Mouse (Mus musculus) embryonic facial prominence, embryonic 15.5 days (tissue): ENCODE results near the gene Tnrc6c. TPM values are rescaled to one million over a fixed set of nuclear protein-coding genes. Genes with fewer than 3 reads are reported as not detected.

Experiments
- ATAC-seq: fragments of 200-750 bp; cut with Nextera tagmentation; 2 replicates; pipeline ENCODE4 v1.8.0; 2017; ENCODE audit warnings: low read depth, moderate TSS enrichment; ENCODE audit not compliant: insufficient number of reproducible peaks, low FRiP score, low TSS enrichment
- H3K27ac ChIP-seq: fragments of 300-500 bp; sonication (generic); replicated peaks from 2 replicates; pipeline ENCODE4 v1.5.1; 2015; ENCODE audit warnings: mild to moderate bottlenecking, inconsistent platforms
- H3K27me3 ChIP-seq: fragments of 300-500 bp; sonication (generic); 2 replicates; pipeline ENCODE4 v1.6.1; 2015; ENCODE audit warnings: inconsistent platforms
- H3K36me3 ChIP-seq: fragments of 300-500 bp; sonication (generic); 2 replicates; pipeline ENCODE4 v1.6.1; 2015; ENCODE audit warnings: mild to moderate bottlenecking, inconsistent platforms
- H3K4me1 ChIP-seq: fragments of 300-500 bp; sonication (generic); 2 replicates; pipeline ENCODE4 v1.6.1; 2015; ENCODE audit warnings: inconsistent platforms
- H3K4me2 ChIP-seq: fragments of 300-500 bp; sonication (generic); replicated peaks from 2 replicates; pipeline ENCODE4 v1.6.1; 2015; ENCODE audit warnings: mild to moderate bottlenecking, inconsistent platforms
- H3K4me3 ChIP-seq: fragments of 300-500 bp; sonication (generic); replicated peaks from 2 replicates; pipeline ENCODE4 v1.5.1; 2015; ENCODE audit warnings: mild to moderate bottlenecking, inconsistent platforms
- H3K9ac ChIP-seq: fragments of 300-500 bp; sonication (generic); 2 replicates; pipeline ENCODE4 v1.6.1; 2015; ENCODE audit warnings: inconsistent platforms
- H3K9me3 ChIP-seq: fragments of 300-500 bp; sonication (generic); replicated peaks from 2 replicates; pipeline ENCODE4 v1.6.1; 2016; ENCODE audit warnings: inconsistent platforms
- whole genome bisulfite sequencing: fragments of 180-500 bp; shearing (Covaris S2); methylation state at CpG from one replicate; pipeline ENCODE4 v1.1.7; 2015; 5-methylcytosine and 5-hydroxymethylcytosine counted together
- polyA plus RNA-seq: library from polyadenylated mRNA; unstranded; fragments of >200 nt; fragmentation: Nextera tagmentation; extraction: Ambion mirVana; gene quantifications from 2 replicates; pipeline ENCODE4 v1.2.1, GENCODE M21; 2015

Tnrc6c gene
- polyA plus RNA-seq, 1 experiment from 2014 or later, result 17.1 TPM

- no peak overlapping the region for H3K9ac ChIP-seq
- H3K9me3 ChIP-seq, result no peaks in the 10 kb centered on the region
- H3K4me1 ChIP-seq, result peaks cover 19% of the 10 kb centered on the region
- no peaks in the 10 kb centered on the region for H3K36me3 ChIP-seq
- 0 out of 2 replicates have a peak, but pooled peaks have one; percentile 3 for ATAC-seq
- WGBS, result 5% methylated on average over 14 of the region's 14 CpGs
- H3K27ac ChIP-seq, result no peak overlapping the region
- peak overlapping the region; percentile 45 for H3K4me2 ChIP-seq
- H3K4me3 ChIP-seq, result peak overlapping the region; percentile 4; the same call in 1 of the 2 replicates
- H3K27me3 ChIP-seq, result no peaks in the 10 kb centered on the region
Measured at GRCm38 (mm10) chr11:117790286-117790685, 136.2 kb downstream of the Tnrc6c start.

DNA sequence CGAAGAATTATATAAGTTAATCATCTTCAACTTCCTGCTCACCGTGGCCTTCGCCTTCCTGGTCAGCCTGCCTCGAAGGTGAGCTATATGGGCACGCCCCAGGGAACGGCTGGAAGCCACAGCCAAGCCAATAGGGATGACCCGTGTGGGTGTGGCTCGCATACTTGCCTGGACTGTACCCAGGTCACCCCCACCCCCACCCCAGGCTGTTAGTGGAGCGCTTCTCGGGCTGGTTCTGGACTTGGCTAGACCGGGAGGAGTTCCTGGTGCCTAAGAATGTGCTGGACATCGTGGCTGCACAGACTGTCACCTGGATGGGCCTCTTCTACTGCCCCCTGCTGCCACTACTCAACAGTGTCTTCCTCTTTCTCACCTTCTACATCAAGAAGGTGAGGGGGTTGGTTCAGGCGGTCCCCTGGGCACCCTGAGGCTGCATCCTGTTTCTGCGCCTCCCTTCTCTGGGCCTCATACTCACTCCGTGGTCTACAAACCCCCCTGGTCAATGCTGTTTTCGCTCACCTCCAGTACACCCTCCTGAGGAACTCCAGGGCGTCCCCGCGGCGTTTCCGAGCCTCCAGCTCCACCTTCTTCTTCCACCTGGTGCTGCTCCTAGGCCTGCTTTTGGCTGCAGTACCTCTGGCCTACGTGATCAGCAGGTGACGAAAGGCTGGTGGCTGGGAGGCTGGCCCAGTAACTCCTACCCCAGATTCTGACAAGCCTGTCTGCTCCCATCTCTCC is 136.8 kb downstream of the Tnrc6c start:
- Histone ChIP-seq H3K9me3 (no peaks in the 10 kb centered on the region), H3K36me3 (no peaks in the 10 kb centered on the region), H3K4me3 (peak overlapping the region; percentile 4; the same call in 1 of the 2 replicates), H3K27ac (no peak overlapping the region), H3K9ac (no peak overlapping the region), H3K4me2 (peak overlapping the region; percentile 45), H3K4me1 (peaks cover 19% of the 10 kb centered on the region), H3K27me3 (no peaks in the 10 kb centered on the region)
- 40% methylated on average over 23 of the region's 23 CpGs for WGBS
- ATAC-seq, result 0 out of 2 replicates have a peak, but pooled peaks have one; percentile 1

DNA sequence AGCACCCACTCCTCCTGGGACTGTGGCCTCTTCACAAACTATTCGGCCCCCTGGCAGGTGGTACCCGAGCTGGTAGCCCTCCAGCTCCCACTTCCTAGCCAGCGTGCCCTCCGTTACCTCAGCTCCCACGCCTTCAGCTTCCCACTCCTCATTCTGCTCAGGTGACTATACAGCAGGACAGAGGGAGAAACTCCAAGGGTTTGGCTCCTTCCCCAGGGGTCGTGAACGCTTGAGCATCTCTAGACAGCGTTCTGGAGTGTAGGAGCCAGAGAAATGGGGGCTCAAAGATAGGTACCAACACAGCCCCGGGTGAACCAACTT is 137.3 kb downstream of the Tnrc6c start:
- Histone ChIP-seq H3K4me2 (no peak overlapping the region), H3K4me3 (no peak overlapping the region), H3K27me3 (no peaks in the 10 kb centered on the region), H3K27ac (no peak overlapping the region), H3K9ac (no peak overlapping the region), H3K4me1 (peaks cover 19% of the 10 kb centered on the region), H3K9me3 (no peaks in the 10 kb centered on the region), H3K36me3 (no peaks in the 10 kb centered on the region)
- WGBS, result 88% methylated on average over 9 of the region's 9 CpGs
- ATAC-seq, result no peak

GRCm38 (mm10) chr11:117792281-117792888 is 138.3 kb downstream of the Tnrc6c start:
- peak; percentile 16; the same call in 1 of the 2 replicates for ATAC-seq
- no peaks in the 10 kb centered on the region for H3K27me3 ChIP-seq
- H3K36me3 ChIP-seq, result no peaks in the 10 kb centered on the region
- H3K4me2 ChIP-seq, result peak overlapping the region; percentile 48
- H3K4me3 ChIP-seq, result peak overlapping the region; percentile 24
- WGBS, result 8% methylated on average over 22 of the region's 22 CpGs
- H3K27ac ChIP-seq, result no peak overlapping the region
- H3K4me1 ChIP-seq, result peaks cover 19% of the 10 kb centered on the region
- H3K9me3 ChIP-seq, result no peaks in the 10 kb centered on the region
- H3K9ac ChIP-seq, result no peak overlapping the region

DNA sequence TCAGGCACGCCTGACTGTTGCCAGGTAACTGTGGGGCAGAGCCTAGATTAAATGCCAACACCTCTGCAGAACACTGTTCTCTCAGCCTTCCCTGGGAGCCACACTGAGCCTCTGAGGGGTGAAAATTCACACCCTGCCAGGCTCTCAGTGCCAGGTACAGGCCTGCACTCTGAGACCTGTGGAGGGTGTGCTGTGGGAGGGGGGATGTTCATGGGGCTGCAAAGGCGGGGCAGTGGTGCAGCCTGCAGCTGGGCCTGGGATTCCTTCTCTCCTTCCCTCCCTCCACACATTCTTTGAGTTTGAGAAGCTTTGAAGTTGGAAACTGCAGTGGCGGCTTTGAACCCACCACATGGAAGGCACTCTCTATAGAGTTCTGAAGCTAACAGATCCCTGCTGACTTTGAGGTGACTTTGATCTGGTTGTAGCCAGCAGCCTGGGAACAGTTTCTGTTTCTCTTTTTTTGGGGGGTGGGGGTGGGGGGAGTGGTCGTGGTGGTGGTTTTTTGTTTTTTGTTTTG is 140.0 kb downstream of the Tnrc6c start:
- H3K27ac ChIP-seq, result no peak overlapping the region
- WGBS, result 49% methylated on average over 4 of the region's 4 CpGs
- H3K9me3 ChIP-seq, result no peaks in the 10 kb centered on the region
- peaks cover 21% of the 10 kb centered on the region for H3K4me1 ChIP-seq
- no peak overlapping the region for H3K9ac ChIP-seq
- H3K4me2 ChIP-seq, result no peak overlapping the region
- no peak overlapping the region for H3K4me3 ChIP-seq
- no peak for ATAC-seq
- H3K36me3 ChIP-seq, result no peaks in the 10 kb centered on the region
- no peaks in the 10 kb centered on the region for H3K27me3 ChIP-seq

DNA sequence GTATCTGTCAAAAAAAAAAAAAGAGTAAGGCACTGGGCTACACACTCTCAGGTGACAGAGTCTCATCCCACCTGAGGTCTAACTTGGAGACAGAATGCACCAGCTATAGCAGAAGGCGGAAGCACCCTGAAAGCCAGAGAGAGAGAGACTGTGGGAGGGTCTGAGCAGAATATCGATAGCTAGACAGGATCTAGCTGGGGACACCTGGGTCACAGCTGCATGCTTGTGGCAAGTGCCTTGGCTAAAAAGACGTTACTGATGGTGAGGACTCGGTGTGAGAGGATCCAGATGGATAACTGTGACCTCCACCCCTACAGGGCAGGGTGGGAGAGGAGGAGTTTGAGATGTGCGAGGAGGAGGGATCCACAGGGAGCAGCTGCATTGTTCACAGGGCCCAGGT is 142.9 kb downstream of the Tnrc6c start:
- no peaks in the 10 kb centered on the region for H3K9me3 ChIP-seq
- WGBS, result 31% methylated on average over 5 of the region's 5 CpGs
- H3K27me3 ChIP-seq, result no peaks in the 10 kb centered on the region
- no peaks in the 10 kb centered on the region for H3K36me3 ChIP-seq
- no peak overlapping the region for H3K4me2 ChIP-seq
- H3K4me1 ChIP-seq, result peaks cover 14% of the 10 kb centered on the region
- no peak overlapping the region for H3K4me3 ChIP-seq
- no peak overlapping the region for H3K9ac ChIP-seq
- ATAC-seq, result no peak
- no peak overlapping the region for H3K27ac ChIP-seq

GRCm38 (mm10) chr11:117797511-117798159 is 143.5 kb downstream of the Tnrc6c start, which contains the start of gene 6030468B19Rik:
Gene 6030468B19Rik (plus strand): TSS chr11:117797660.
- H3K27ac ChIP-seq, result no peak within 1 kb of the TSS
- peaks cover 7% of the 10 kb centered on the region for H3K4me1 ChIP-seq
- no peaks in the 10 kb centered on the region for H3K9me3 ChIP-seq
- no peaks in the 10 kb centered on the region for H3K36me3 ChIP-seq
- H3K9ac ChIP-seq, result no peak within 1 kb of the TSS
- WGBS, result 53% methylated on average over 9 of the region's 9 CpGs
- H3K4me2 ChIP-seq, result no peak within 1 kb of the TSS
- no peak for ATAC-seq
- H3K4me3 ChIP-seq, result no peak within 1 kb of the TSS
- no peaks in the 10 kb centered on the region for H3K27me3 ChIP-seq

- Histone ChIP-seq H3K27me3 (no peaks in the 10 kb centered on the region), H3K27ac (no peak overlapping the region), H3K36me3 (no peaks in the 10 kb centered on the region), H3K9me3 (no peaks in the 10 kb centered on the region), H3K4me2 (no peak overlapping the region), H3K4me3 (no peak overlapping the region), H3K9ac (no peak overlapping the region), H3K4me1 (0 out of 2 replicates have a peak, but pooled peaks cover 6% of the 10 kb centered on the region)
- 50% methylated on average over 2 of the region's 2 CpGs for WGBS
- no peak for ATAC-seq
Measured at GRCm38 (mm10) chr11:117798160-117798541, 144.1 kb downstream of the Tnrc6c start.

- H3K4me2 ChIP-seq, result no peak overlapping the region
- H3K4me3 ChIP-seq, result no peak overlapping the region
- no peak overlapping the region for H3K27ac ChIP-seq
- H3K9ac ChIP-seq, result no peak overlapping the region
- no peak for ATAC-seq
- WGBS, result 67% methylated on average over 5 of the region's 5 CpGs
- H3K4me1 ChIP-seq, result 0 out of 2 replicates have a peak, but pooled peaks cover 6% of the 10 kb centered on the region
- no peaks in the 10 kb centered on the region for H3K9me3 ChIP-seq
- no peaks in the 10 kb centered on the region for H3K27me3 ChIP-seq
- no peaks in the 10 kb centered on the region for H3K36me3 ChIP-seq
Measured at GRCm38 (mm10) chr11:117799174-117799573, 145.1 kb downstream of the Tnrc6c start.

GRCm38 (mm10) chr11:117800038-117800437 is 145.9 kb downstream of the Tnrc6c start:
- Histone ChIP-seq H3K4me1 (0 out of 2 replicates have a peak, but pooled peaks cover 6% of the 10 kb centered on the region), H3K9me3 (no peaks in the 10 kb centered on the region), H3K36me3 (no peaks in the 10 kb centered on the region), H3K4me3 (no peak overlapping the region), H3K27me3 (no peaks in the 10 kb centered on the region), H3K4me2 (no peak overlapping the region), H3K9ac (no peak overlapping the region), H3K27ac (no peak overlapping the region)
- ATAC-seq, result no peak
- WGBS, result 66% methylated on average over 7 of the region's 7 CpGs

DNA sequence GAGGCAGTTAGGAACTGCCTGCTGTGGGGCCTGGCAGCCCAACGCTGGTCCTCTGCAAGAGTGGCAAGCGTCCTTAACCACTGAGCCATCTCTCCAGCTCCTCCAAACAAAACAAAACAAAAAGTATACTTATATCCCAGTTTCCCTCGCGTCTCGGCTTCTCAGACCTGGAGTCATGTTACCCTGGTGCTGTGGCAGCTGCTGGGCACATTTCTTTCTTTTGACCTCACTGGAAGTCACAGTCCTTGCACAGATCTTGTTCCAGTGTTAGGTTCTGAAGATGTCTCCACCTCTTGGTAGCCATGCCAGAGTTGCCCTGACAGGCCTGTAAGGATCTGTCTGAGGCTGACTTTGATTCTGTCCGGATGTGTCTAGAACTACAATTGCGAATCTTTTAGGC is 147.6 kb downstream of the Tnrc6c start:
- Histone ChIP-seq H3K36me3 (no peaks in the 10 kb centered on the region), H3K9me3 (no peaks in the 10 kb centered on the region), H3K9ac (no peak overlapping the region), H3K4me2 (no peak overlapping the region), H3K27ac (no peak overlapping the region), H3K27me3 (no peaks in the 10 kb centered on the region), H3K4me3 (no peak overlapping the region), H3K4me1 (0 out of 2 replicates have a peak, but pooled peaks cover 6% of the 10 kb centered on the region)
- no peak for ATAC-seq
- 47% methylated on average over 7 of the region's 7 CpGs for WGBS
